Mouse (Mus musculus): ENCODE measurements around the gene Ankrd13a. TPM values are rescaled to one million over a fixed set of nuclear protein-coding genes. Genes with fewer than 3 reads are reported as not detected.

Ankrd13a gene
- polyA plus RNA-seq, 1 experiment from 2014 or later = 40.2 TPM

- no peak for ATAC-seq (ENCODE audit: low FRiP score, low read depth)
- H3K27me3 ChIP-seq = no peaks in the 10 kb centered on the region
- H3K9ac ChIP-seq = no peak overlapping the region
- no peak overlapping the region for H3K4me3 ChIP-seq
- H3K9me3 ChIP-seq = no peaks in the 10 kb centered on the region
- 0 out of 2 replicates have a peak overlapping the region, but pooled peaks have one; percentile 11 for H3K4me2 ChIP-seq (replicated peaks)
- peaks cover 82% of the 10 kb centered on the region for H3K36me3 ChIP-seq
- peaks cover 35% of the 10 kb centered on the region for H3K4me1 ChIP-seq
- 70% methylated on average over 15 of the region's 15 CpGs for WGBS
- peak overlapping the region; percentile 65; the same call in 1 of the 2 replicates for H3K27ac ChIP-seq
These were observed 31.2 kb downstream of the Ankrd13a start for GRCm38 (mm10) chr5:114805436-114806350.

- Histone ChIP-seq H3K9ac (0 out of 2 replicates have a peak overlapping the region, but pooled peaks have one; percentile 19), H3K36me3 (peaks cover 74% of the 10 kb centered on the region), H3K9me3 (no peaks in the 10 kb centered on the region), H3K4me2 (replicated peaks) (no peak overlapping the region), H3K27me3 (no peaks in the 10 kb centered on the region), H3K27ac (peak overlapping the region; percentile 65; the same call in 1 of the 2 replicates), H3K4me3 (no peak overlapping the region), H3K4me1 (peaks cover 35% of the 10 kb centered on the region)
- no peak for ATAC-seq (ENCODE audit: low FRiP score, low read depth)
- WGBS = 80% methylated on average over 8 of the region's 8 CpGs
These were observed 32.2 kb downstream of the Ankrd13a start for GRCm38 (mm10) chr5:114806636-114807035.

GRCm38 (mm10) chr5:114807063-114807462 lies 32.6 kb downstream of the Ankrd13a start:
- Histone ChIP-seq H3K4me3 (no peak overlapping the region), H3K36me3 (peaks cover 70% of the 10 kb centered on the region), H3K27me3 (no peaks in the 10 kb centered on the region), H3K4me2 (replicated peaks) (no peak overlapping the region), H3K9ac (no peak overlapping the region), H3K9me3 (no peaks in the 10 kb centered on the region), H3K4me1 (peaks cover 36% of the 10 kb centered on the region), H3K27ac (peak overlapping the region; percentile 65)
- WGBS = 43% methylated on average over 9 of the region's 9 CpGs
- no peak for ATAC-seq (ENCODE audit: low FRiP score, low read depth)

GRCm38 (mm10) chr5:114807468-114807867 lies 33.0 kb downstream of the Ankrd13a start:
- peak overlapping the region; percentile 65 for H3K27ac ChIP-seq
- H3K4me2 ChIP-seq (replicated peaks) = no peak overlapping the region; the same call in 1 of the 2 replicates
- H3K4me3 ChIP-seq = no peak overlapping the region
- peaks cover 40% of the 10 kb centered on the region for H3K4me1 ChIP-seq
- peak; percentile 12; the same call in 1 of the 2 replicates for ATAC-seq (ENCODE audit: low FRiP score, low read depth)
- H3K9me3 ChIP-seq = no peaks in the 10 kb centered on the region
- peaks cover 65% of the 10 kb centered on the region for H3K36me3 ChIP-seq
- 22% methylated on average over 8 of the region's 8 CpGs for WGBS
- no peak overlapping the region for H3K9ac ChIP-seq
- no peaks in the 10 kb centered on the region for H3K27me3 ChIP-seq

- H3K27me3 ChIP-seq = no peaks in the 10 kb centered on the region
- peak overlapping the region; percentile 65 for H3K27ac ChIP-seq
- no peak for ATAC-seq (ENCODE audit: low FRiP score, low read depth)
- H3K4me1 ChIP-seq = peaks cover 44% of the 10 kb centered on the region
- no peak overlapping the region for H3K9ac ChIP-seq
- H3K4me3 ChIP-seq = no peak overlapping the region
- no peaks in the 10 kb centered on the region for H3K9me3 ChIP-seq
- WGBS = 44% methylated on average over 6 of the region's 6 CpGs
- H3K4me2 ChIP-seq (replicated peaks) = no peak overlapping the region
- peaks cover 61% of the 10 kb centered on the region for H3K36me3 ChIP-seq
These were observed 33.4 kb downstream of the Ankrd13a start for GRCm38 (mm10) chr5:114807893-114808292.

- H3K9me3 ChIP-seq = no peaks in the 10 kb centered on the region
- no peak overlapping the region for H3K27ac ChIP-seq
- peaks cover 56% of the 10 kb centered on the region for H3K36me3 ChIP-seq
- 51% methylated on average over 8 of the region's 8 CpGs for WGBS
- no peak overlapping the region for H3K4me2 ChIP-seq (replicated peaks)
- no peak overlapping the region for H3K4me3 ChIP-seq
- no peaks in the 10 kb centered on the region for H3K27me3 ChIP-seq
- ATAC-seq (ENCODE audit: low FRiP score, low read depth) = no peak
- H3K9ac ChIP-seq = no peak overlapping the region
- H3K4me1 ChIP-seq = peaks cover 45% of the 10 kb centered on the region
These were observed 33.9 kb downstream of the Ankrd13a start for GRCm38 (mm10) chr5:114808385-114808784.

GRCm38 (mm10) chr5:114809181-114809756 lies 34.8 kb downstream of the Ankrd13a start:
- Histone ChIP-seq H3K9me3 (no peaks in the 10 kb centered on the region), H3K27me3 (no peaks in the 10 kb centered on the region), H3K4me2 (replicated peaks) (no peak overlapping the region), H3K9ac (no peak overlapping the region), H3K27ac (no peak overlapping the region), H3K36me3 (peaks cover 47% of the 10 kb centered on the region), H3K4me3 (no peak overlapping the region), H3K4me1 (peaks cover 45% of the 10 kb centered on the region)
- ATAC-seq (ENCODE audit: low FRiP score, low read depth) = no peak
- WGBS = 81% methylated on average over 10 of the region's 10 CpGs

- WGBS = 96% methylated on average over 5 of the region's 5 CpGs
- Histone ChIP-seq H3K4me3 (no peak overlapping the region), H3K27me3 (no peaks in the 10 kb centered on the region), H3K9me3 (no peaks in the 10 kb centered on the region), H3K4me1 (peaks cover 45% of the 10 kb centered on the region), H3K36me3 (peaks cover 42% of the 10 kb centered on the region), H3K27ac (no peak overlapping the region), H3K4me2 (replicated peaks) (no peak overlapping the region), H3K9ac (no peak overlapping the region)
- no peak for ATAC-seq (ENCODE audit: low FRiP score, low read depth)
These were observed 35.3 kb downstream of the Ankrd13a start for GRCm38 (mm10) chr5:114809826-114810225.

GRCm38 (mm10) chr5:114813525-114814181 lies 39.2 kb downstream of the Ankrd13a start:
- ATAC-seq (ENCODE audit: low FRiP score, low read depth) = peak; percentile 95
- Histone ChIP-seq H3K9ac (peak overlapping the region; percentile 86), H3K4me2 (replicated peaks) (peak overlapping the region; percentile 64), H3K9me3 (peaks cover 6% of the 10 kb centered on the region; the same call in 1 of the 2 replicates), H3K27me3 (no peaks in the 10 kb centered on the region), H3K36me3 (peaks cover 29% of the 10 kb centered on the region), H3K4me1 (peaks cover 16% of the 10 kb centered on the region; the same call in 1 of the 2 replicates), H3K27ac (peak overlapping the region; percentile 76), H3K4me3 (peak overlapping the region; percentile 94)
- WGBS = under 1% methylated on average over 50 of the region's 50 CpGs

- Histone ChIP-seq H3K4me3 (no peak overlapping the region), H3K9me3 (peaks cover 9% of the 10 kb centered on the region), H3K9ac (no peak overlapping the region), H3K4me2 (replicated peaks) (no peak overlapping the region), H3K36me3 (peaks cover 25% of the 10 kb centered on the region), H3K27ac (no peak overlapping the region), H3K27me3 (no peaks in the 10 kb centered on the region), H3K4me1 (peaks cover 10% of the 10 kb centered on the region; the same call in 1 of the 2 replicates)
- 59% methylated on average over 6 of the region's 6 CpGs for WGBS
- no peak for ATAC-seq (ENCODE audit: low FRiP score, low read depth)
These were observed 42.1 kb downstream of the Ankrd13a start for GRCm38 (mm10) chr5:114816599-114816998.

GRCm38 (mm10) chr5:114818124-114818523 lies 43.6 kb downstream of the Ankrd13a start:
- H3K9me3 ChIP-seq = peaks cover 11% of the 10 kb centered on the region
- no peaks in the 10 kb centered on the region for H3K4me1 ChIP-seq
- no peak overlapping the region for H3K4me3 ChIP-seq
- no peak overlapping the region for H3K9ac ChIP-seq
- ATAC-seq (ENCODE audit: low FRiP score, low read depth) = no peak
- H3K4me2 ChIP-seq (replicated peaks) = no peak overlapping the region
- H3K27ac ChIP-seq = no peak overlapping the region
- H3K27me3 ChIP-seq = no peaks in the 10 kb centered on the region
- H3K36me3 ChIP-seq = peaks cover 33% of the 10 kb centered on the region
- WGBS = 82% methylated on average over 11 of the region's 11 CpGs

Measured in limb, embryonic 13.5 days (tissue).